Mouse (Mus musculus) erythroblast, adult 5-6 weeks (primary cell): ENCODE measurements around the gene Ror2. TPM values are rescaled to one million over a fixed set of nuclear protein-coding genes. Genes with fewer than 3 reads are reported as not detected.

Source experiments
- ATAC-seq: replicated peaks from 2 replicates; pipeline ENCODE4 v1.8.0; 2016; ENCODE audit warnings: moderate number of reproducible peaks, mild to moderate bottlenecking, moderate TSS enrichment, inconsistent platforms; ENCODE audit not compliant: poor library complexity, low FRiP score, severe bottlenecking
- total RNA-seq, 2 experiments: library from RNA; stranded (forward) in 1 of 2; stranded (reverse) in 1 of 2; fragments of 150-400 nt in 1 of 2; fragments of 200-764, 138-1000 nt in 1 of 2; gene quantifications; 2 replicates each; pipeline versions ENCODE4 v1.2.3 to v1.2.4; 2015 to 2017; ENCODE audit warnings: low replicate concordance in 2 of 2

The Ror2 gene
- total RNA-seq, 2 experiments from 2014 or later = not detected

DNA sequence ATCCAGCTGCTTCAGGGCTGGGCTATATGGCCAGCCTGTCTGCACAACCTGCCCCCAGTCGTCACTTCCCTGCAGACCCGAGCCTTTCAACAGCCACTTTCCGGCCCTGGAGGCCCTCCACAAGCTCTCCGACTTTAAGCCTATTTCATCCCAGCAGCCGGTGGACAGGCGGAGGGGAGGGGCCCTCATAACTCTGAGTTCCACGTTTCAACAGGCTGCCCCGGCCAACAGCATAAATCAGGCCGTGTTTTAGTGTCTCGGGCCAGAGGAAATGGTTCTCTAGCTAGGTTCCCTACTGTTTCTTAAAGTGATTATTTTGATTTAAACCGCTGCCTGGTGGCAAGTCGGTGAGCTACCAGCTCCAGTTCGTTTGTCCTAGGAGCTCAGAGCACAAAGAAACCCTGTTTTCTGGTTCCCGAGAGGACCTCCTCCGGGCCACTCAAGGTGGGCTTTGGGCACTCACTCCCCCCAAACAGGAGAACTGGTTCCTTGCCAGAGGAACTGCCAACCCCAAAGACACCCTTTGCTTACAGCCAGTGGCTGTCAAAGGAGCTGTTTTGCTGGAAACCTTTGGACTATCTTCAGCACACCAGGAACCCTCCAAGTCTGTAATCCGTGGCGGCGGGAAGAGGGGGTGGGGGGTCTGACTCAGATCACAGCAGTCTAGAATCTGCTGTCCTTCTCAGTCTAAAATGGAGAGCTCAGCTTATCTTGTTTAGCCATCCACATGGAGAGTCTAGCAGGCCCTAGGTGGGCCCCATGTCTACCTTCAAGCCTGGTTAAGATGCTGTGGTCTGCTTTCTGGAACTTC lies 84.1 kb downstream of the Ror2 start:
- ATAC-seq = no peak

GRCm38 (mm10) chr13:53200121-53200520 lies 85.8 kb downstream of the Ror2 start:
- no peak for ATAC-seq

GRCm38 (mm10) chr13:53199262-53199661 lies 86.7 kb downstream of the Ror2 start:
- no peak for ATAC-seq

DNA sequence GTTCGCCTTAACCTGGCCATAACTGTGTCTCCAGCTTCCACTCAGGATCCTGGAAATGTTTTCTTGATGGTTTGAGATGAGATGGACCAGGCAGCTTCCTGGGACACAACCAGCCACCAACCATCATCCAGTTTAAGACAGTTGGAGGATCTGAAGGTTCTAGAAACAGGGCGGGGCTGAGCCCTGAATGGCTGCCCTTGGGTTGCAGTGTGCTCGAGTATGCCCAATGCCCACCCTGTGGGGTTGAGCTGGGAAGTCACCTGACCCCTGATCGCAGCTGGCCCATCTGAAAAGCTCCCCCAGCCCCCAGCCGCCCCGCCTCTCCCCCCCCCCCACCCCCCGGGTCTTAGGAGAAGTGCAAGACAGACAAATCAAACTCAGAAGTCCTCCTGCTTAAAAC lies 89.2 kb downstream of the Ror2 start:
- no peak for ATAC-seq

GRCm38 (mm10) chr13:53195951-53196677 lies 89.8 kb downstream of the Ror2 start:
- ATAC-seq = no peak

DNA sequence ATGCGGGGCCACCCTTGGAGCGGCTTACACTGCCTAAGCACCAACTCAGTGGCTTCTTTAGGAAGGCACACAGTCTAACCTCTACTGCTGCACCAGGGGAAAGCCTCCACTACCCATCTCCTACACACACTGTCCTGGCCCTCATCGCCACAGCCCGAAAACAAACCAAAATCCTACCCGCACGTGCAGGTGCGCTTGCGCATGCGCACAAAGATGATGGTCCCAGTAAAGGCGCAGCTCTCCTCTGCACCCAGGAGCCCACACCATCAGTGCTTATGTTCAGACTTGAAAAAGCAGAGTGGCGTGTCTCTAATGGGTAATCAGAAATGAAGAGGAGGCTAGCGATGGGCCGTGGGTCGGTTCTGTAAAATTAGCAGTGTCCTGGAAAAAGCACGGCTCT lies 91.6 kb downstream of the Ror2 start:
- ATAC-seq = no peak

- ATAC-seq = no peak
These were observed 92.2 kb downstream of the Ror2 start for GRCm38 (mm10) chr13:53193713-53194112.

DNA sequence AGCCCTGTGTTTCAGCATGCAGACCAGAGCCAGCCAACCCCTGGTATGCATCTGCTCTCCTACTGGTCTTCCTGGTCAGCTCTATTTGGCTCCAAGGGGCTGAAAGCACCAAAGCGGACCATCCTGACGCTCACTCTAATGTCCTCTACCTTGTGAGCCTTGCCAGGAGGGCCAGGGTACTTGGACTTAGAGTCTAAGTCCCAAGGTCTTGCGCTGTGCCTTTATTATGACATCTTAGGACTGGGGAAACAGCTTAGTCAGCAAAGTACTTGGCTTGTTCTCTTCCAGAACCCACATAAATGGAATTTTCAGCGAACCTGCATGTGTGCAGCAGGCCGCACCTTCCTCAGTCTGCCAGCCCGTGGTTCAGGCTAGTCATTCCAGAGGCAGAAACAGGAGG lies 93.6 kb downstream of the Ror2 start:
- no peak for ATAC-seq

DNA sequence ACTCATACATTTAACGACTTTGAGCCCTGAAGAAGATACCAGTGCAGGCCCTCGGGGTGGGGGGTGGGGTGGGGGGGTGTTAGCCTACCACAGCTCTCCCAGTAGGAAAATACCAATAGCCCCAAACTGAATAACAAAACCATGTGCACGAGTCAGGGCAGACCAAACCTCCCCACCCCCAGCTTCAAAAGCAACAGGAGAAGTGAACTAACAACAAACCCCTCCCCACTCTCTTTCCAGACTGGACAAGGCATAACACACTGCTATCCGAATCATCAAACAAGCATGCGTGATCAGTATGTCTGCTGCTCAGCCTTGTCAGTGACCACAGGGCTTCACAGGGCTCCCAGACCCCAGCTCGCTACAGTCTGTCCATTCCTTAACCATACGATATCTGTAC lies 94.3 kb downstream of the Ror2 start:
- ATAC-seq = no peak

- no peak for ATAC-seq
These were observed 97.0 kb downstream of the Ror2 start for GRCm38 (mm10) chr13:53188935-53189334.

GRCm38 (mm10) chr13:53184858-53185257 lies 101.1 kb downstream of the Ror2 start:
- no peak for ATAC-seq

GRCm38 (mm10) chr13:53184149-53184548 lies 101.8 kb downstream of the Ror2 start:
- no peak for ATAC-seq

DNA sequence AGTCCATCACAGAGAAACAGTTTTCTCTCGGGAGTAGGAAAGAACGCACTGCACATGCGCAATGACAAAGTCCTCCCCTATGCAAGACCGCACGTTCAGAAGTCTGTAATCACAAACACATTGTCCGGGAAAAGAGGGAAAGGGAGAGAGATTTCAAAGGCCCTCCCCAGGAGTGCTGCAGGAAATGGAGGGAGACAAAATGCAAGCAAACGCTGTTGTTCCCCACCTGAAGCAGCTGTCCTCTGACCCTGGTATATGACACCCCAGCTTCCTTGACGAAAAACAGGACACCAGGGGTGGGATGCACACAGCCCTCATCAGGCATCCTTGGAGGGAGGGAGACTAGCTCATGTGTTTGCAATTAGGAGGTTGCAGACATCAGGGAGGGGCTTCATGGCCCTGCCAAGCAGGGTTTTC lies 102.8 kb downstream of the Ror2 start:
- no peak for ATAC-seq

DNA sequence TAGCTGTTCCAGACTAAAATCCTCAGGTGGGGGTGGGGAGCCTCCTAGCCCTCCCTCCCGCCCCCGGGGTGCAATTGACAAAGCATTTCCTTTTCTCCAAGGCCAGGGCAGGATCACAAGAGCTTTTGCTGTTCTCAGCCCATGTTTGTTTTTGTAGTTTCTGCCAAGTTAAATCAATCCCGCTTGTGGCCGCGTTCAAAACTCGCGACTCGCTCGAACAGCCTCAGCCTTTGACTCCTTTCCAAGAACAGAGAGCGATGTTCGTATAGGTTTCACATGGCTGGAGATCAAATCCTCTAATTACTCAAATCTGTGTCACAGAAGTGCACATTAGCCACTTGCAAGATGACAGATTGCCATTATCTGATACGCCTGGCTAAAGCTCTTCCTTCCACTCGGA lies 107.3 kb downstream of the Ror2 start:
- ATAC-seq = no peak

DNA sequence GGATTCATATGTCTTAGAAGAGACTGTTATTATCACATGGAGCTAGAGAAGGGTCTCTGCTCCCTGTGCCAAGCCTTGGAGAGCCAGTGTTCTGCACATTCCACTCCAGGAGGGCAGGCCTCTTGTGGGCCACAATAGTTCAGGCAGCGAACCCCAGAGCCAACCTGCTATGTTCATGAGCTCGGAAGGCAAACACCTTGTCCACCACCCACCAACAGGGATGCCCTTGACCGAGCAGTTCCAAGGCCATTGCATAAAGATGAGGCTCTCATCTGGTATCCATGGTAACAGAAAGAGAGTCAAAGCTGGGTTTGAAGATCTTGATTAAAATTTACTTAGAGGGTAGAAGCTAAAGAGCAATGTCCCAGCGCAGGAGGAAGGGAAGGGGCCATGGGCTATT lies 107.8 kb downstream of the Ror2 start:
- ATAC-seq = no peak

- no peak for ATAC-seq
These were observed 108.6 kb downstream of the Ror2 start for GRCm38 (mm10) chr13:53177424-53177718.

DNA sequence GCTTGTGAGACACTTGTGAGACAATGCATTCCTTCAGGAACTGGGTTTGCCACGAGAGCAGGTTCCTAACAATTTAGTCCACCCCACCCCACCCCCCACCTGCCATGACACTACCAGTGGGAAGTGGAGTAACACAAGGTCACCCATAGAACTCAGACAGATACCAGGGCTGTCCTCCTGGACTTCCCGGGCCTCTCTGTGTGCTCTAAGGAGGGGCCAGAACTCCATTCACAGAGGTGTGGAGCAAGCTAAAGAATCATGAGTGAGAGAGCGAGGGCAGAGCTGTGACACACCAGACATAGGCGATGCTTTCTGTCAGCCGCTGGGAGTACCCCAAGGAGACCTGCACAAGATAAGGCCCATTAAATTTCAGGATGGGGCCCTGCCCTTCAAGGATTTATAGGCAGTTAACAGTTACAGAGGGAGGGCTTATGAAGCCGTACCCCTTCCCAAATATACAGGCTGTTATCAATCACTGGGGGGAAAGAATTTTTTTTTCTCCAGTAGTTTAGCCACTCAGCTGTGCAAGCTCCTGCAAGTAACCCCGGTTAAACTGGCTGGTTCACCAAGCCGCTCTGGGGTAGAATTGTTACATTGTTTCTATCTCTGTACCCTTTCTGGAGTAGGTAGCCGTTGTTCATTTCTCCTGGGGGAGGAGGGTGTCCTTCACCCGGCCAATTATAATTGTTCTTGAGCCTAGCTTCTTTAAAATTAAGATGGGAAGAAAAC lies 109.1 kb downstream of the Ror2 start:
- ATAC-seq = no peak

GRCm38 (mm10) chr13:53175041-53175440 lies 110.9 kb downstream of the Ror2 start:
- no peak for ATAC-seq

- no peak for ATAC-seq
These were observed 122.3 kb downstream of the Ror2 start for GRCm38 (mm10) chr13:53163671-53164070.

DNA sequence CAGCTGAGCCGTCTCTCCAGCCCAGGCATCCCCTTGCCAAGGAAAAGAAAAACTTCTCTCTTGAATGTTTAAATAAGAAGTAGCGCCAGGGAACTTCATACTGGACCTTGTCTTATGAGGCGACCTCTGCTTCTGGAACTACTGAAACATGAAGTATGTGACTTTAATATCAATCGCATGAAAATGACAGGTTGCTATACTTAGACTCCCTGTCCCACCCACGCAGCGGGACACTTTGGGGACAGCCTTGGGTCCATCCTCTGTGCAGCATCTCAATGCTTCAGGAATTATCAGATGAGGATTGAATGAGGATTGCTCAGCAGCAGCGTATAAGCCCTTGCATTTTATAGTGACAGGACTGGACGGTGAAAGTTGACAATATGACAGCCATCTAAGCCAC lies 122.9 kb downstream of the Ror2 start:
- ATAC-seq = no peak

DNA sequence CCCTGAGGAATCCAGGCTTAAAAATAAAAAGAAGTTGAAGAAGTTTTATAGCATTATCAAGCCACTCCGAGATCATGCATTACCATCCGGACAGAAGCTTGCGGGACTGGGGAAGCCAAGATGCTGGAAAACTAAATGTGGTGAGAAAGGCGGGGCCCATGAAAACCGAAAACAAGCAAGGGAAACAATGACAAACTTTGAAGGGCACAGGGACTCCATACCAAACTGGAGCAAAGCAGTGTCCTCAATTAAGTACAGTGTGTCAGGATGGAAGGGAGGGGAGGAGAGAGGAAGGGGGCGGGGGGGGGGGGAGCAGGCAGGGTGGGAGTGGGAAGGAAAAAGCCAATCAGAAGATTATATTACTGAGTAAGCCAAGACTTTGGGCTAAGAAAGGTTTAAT lies 126.4 kb downstream of the Ror2 start:
- no peak for ATAC-seq
